Mouse (Mus musculus): ENCODE results near the gene Zfyve1.

The Zfyve1 gene

GRCm38 (mm10) chr12:83578896-83579569 is 18.0 kb downstream of the Zfyve1 start:
- DNase-seq = no peak

GRCm38 (mm10) chr12:83578356-83578755 is 18.7 kb downstream of the Zfyve1 start:
- no peak for DNase-seq

DNA sequence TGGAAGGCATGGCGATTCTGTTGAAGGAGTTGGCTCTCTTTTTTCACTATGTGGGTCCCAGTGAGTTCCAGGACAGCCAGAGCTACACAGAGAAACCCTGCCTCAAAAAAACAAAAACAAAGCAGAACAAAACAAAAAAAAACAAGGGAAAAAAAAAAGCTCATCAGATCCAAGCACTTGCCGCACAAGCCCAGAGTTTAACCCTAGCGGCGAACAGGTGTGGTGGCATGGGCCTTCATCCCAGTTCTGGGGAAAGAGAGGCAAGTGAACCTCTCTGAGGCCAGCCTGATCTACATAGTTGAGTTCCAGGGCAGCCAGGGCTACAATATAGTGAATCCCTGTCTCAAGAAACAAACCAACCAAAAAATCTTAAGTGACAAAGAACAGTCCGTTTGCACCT is 19.6 kb downstream of the Zfyve1 start:
- no peak for DNase-seq

DNA sequence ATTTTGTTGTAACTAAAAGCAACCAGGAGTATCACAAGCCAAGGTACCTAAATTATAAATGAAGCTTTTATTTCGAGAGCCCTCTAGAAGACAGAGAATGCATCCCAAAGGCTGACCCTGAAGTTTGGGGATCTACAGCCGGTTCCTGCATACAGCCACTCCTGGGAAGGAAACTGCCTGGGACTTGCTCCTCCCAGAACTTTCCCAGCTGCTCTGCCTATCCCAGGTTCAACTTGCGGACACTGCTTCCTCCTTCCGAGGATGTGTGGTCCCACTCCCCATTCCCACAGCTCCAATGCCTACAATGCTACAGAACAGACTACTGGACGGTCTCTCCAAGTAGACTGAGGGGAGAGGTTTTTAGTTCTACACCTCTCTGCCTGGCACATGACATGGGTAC is 24.3 kb downstream of the Zfyve1 start:
- no peak for DNase-seq

DNA sequence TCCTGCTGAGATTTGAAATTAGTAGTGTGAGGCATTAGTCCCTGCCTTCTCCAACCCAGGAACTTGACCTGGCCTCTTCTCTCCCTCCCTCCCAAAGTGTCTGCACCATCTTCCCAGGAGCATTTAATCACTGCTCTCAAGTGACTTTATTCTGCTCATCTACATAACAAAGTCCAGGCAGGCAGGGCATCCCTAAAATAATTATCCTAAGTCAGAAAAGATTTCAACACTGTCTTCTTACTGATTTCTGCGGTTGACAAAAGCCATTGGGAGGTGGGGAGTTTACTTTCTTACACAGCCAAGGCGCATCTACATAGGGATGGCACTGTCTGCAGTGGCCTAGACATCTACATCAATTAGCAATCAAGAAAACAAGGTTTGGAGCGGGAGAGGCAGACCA is 27.2 kb downstream of the Zfyve1 start:
- DNase-seq = no peak

GRCm38 (mm10) chr12:83562589-83562988 is 34.4 kb downstream of the Zfyve1 start:
- DNase-seq = no peak

DNA sequence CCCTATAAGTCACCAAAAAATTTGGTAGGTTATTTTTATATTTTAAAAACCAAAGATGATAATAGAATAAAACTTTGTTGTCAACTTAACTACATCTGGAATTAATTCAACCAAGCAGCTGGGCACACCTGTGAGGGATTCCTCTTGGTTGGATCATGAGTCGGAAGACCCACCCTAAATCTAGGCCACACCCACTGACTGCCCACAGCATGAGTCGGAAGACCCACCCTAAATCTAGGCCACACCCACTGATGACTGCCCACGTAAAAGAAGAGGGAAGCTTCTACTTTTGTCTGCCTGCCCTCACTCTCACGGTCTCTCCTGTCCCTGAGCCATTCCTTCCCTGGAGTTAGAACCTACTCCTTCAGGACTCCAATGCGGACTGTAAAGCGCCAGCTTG is 36.8 kb downstream of the Zfyve1 start:
- DNase-seq = no peak

DNA sequence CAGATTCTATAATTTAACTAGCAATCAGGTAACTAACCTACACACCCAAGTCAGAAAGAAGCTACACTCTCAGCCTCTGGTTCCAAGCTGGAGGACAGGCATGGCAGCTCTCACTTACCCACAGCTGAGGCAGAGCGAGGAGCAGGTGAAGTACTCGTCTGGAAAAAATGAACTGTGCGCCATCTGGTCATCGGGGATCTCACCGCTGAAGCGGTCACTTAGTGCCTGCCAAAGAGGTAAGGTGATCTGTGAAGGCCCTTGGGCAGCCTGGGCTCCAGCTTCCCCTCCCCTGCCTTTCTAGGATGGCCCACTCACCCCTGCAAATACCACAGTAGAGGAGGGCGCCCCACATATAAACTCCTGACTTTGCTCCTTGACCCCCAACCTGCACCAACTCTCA is 38.5 kb downstream of the Zfyve1 start:
- no peak for DNase-seq

DNA sequence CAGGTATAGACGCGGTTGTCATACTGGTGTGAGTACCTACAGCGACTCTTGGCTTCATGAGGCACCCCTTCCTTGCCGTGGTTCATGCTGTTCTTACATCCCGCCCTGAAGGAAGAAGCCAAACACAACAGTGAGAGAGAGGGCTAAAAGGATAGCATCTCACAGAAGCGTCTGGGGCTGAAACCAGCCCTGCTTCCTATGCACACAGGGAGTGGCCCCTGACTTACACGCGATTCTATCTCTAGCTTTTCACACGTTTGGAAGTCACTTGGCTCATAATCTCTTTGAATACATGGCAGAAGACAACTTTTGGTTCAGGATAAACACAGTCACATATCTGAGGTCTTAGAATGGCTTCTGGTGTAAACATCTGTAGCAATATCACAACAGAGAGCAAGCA is 41.4 kb downstream of the Zfyve1 start:
- no peak for DNase-seq

- DNase-seq = no peak
Observed at GRCm38 (mm10) chr12:83553816-83554215, 43.2 kb downstream of the Zfyve1 start.

DNA sequence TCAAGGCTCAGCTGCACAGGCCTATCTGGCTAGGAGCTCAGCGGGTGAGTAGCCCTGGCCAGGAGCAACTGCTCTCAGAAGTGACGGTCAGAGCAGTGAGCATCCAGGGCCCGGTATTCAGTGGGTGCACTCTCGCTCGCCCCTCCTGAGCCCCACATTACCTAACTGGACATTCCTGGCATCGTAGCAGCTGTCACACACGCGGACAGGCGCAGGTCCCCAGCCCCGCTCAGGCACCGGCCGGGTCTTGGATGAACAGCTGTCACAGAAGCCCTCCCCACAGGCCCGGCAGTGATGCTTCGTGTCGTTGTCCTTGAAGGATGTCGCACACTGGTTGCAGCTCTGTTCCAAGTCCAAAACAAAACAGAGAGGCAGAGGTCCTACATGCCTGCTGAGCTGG is 45.7 kb downstream of the Zfyve1 start:
- DNase-seq = no peak

- no peak for DNase-seq
Observed at GRCm38 (mm10) chr12:83544791-83545190, 52.2 kb downstream of the Zfyve1 start.

GRCm38 (mm10) chr12:83543997-83544396 is 53.0 kb downstream of the Zfyve1 start:
- no peak for DNase-seq

- no peak for DNase-seq
Observed at GRCm38 (mm10) chr12:83536039-83536438, 61.0 kb downstream of the Zfyve1 start.

DNA sequence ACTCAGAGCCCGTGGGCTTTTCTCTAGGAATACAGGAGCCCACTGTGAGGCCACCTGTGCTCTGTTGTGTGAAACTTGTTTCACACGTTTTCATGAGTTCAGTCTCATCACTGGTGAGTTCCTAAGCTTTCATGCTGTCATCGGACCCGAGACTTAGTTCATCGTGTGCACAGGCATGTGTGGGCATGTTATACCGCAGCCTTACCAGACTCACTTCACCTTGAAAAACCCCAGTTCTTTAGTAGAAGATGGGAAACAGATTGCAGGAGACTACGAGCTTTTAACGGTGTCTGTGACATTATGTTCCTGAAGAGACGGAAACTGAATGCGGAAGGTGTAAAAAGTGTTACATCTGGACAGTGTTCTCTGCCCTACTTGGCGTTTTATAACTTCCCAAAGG is 61.6 kb downstream of the Zfyve1 start:
- DNase-seq = no peak

DNA sequence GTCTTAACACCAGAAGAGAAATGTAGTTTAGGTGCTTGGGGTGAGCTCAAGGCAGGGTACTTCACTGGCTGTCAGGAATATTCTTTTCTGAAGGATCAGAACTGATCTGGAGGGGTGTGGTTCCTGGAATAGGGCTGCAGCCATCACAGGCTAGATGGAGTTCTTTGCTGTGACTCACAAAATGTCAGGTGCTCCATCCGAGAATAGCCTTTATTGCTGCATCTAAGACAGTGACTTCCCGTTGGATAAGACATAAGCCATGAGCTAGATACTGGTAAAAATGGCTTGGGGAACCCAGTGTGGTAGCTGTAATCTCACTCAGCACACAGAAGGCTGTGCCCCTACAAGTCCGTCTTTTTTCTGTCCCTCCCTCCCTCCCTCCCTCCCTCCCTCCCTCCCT is 62.8 kb downstream of the Zfyve1 start:
- DNase-seq = no peak

DNA sequence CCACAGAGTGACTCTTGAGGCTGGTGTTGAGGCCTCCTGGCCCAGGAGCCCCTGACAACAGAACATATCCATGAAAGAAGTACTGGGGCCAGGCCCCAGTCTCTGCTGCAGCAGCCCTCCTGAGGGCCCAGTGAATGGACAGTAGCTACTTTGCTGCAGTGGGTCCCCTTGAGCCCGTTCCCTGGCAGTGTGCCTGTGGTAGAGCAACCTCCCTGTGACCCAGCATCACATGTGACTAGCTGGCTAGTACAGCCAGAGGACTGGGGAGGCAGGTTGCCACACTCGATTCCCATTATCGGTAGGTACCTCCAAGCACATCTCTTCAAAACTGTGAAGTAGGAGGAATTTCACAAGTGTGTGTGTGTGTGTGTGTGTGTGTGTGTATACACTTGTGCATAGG is 64.1 kb downstream of the Zfyve1 start:
- DNase-seq = no peak

GRCm38 (mm10) chr12:83531992-83532391 is 65.0 kb downstream of the Zfyve1 start:
- DNase-seq = no peak

DNA sequence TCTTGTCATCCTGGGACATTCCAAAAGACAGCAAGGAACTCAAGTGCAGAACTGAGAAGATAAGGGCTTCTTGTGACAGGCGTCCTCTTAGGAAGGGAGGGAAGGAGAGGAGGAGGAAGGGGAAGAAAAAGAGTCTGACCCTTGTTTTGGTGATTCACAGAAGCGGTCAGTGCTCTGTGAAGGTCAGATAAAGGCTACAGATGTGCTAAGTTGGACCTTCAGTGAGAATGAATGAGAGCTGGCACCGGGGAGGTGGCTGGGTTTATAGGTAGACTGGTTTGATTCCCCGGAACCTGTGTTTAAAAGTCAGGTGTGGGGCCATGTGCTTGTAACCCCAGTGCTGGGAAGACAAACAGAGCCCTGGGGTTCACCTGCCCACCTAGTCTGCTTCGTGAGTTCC is 68.4 kb downstream of the Zfyve1 start:
- DNase-seq = no peak

- no peak for DNase-seq
Observed at GRCm38 (mm10) chr12:83527816-83528215, 69.2 kb downstream of the Zfyve1 start.

- DNase-seq = no peak
Observed at GRCm38 (mm10) chr12:83525822-83526544, 71.0 kb downstream of the Zfyve1 start.

DNA sequence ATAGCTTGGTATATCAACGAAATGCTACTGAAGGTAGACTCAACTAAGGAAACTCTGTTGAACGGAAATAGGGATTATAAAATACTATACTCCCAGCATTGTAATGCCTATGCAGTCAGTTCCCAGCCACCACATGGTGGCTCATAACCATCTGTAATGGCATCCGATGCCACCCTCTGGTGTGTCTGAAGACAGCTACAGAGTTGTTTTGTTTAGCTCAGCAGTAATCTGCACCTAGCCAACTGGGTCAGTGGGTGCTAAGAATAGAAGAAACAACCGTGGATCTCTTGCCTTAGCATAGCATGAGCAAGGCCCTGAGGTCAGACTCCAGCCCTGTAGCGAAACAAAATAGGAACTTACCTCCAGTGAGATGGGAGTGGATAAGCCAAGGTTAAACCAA is 72.7 kb downstream of the Zfyve1 start:
- no peak for DNase-seq

- DNase-seq = no peak
Observed at GRCm38 (mm10) chr12:83523892-83524291, 73.1 kb downstream of the Zfyve1 start.

DNA sequence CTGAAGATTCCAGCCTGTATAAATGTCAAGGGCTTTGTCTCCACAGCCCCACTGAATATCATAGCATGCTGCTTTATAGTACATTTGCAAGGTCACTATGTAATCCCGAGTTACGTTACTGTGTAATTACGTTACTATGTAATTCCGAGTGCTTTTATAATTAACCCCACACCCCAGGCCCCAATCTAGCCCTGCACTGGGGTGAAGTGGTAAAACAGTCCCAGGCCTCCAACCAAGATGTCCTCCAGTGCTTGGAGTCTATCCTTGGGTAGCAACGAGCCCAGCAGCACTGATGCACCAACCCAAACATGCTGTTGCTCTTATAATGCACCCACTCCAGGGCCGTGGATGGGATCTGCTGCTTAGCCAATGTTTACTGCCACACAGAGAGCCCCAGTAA is 74.0 kb downstream of the Zfyve1 start:
- no peak for DNase-seq

DNA sequence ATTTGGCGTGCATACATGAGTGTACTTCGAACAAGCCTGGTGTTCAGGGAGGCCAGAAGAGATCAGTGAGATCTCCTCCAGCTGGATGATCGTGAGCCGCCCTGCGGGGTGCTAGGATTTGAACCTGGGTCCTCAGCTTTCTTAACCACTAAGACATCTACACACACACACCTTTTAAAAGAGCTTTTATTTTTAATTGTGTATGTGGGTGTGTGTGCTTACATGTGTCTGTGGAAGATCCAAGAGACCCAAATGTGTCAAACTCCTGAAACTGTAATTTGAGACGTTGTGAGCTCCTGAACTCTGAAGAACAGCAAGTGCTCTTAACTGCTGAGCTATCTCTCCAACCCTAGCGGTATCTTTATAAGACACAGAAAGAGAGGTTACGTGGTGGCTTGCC is 75.9 kb downstream of the Zfyve1 start:
- no peak for DNase-seq

Measured in thymus, postnatal 36 days (tissue).